Mouse (Mus musculus) heart, embryonic 10.5 days (tissue): ENCODE results near the gene Scaper. TPM values are rescaled to one million over a fixed set of nuclear protein-coding genes. Genes with fewer than 3 reads are reported as not detected.

Source experiments
- DNase-seq: peaks from one replicate; pipeline ENCODE4 v3.0.0-alpha.2; 2017; ENCODE audit warnings: low spot score
- H3K27ac ChIP-seq: fragments of 300-500 bp; sonication (generic); 2 replicates; pipeline ENCODE4 v1.5.1; 2016; ENCODE audit warnings: mild to moderate bottlenecking
- H3K27me3 ChIP-seq: fragments of 300-500 bp; sonication (generic); 2 replicates; pipeline ENCODE4 v1.6.1; 2016; ENCODE audit warnings: mild to moderate bottlenecking; ENCODE audit not compliant: poor library complexity, insufficient read depth, severe bottlenecking
- H3K36me3 ChIP-seq: fragments of 300-500 bp; sonication (generic); 2 replicates; pipeline ENCODE4 v1.6.1; 2016; ENCODE audit warnings: mild to moderate bottlenecking, moderate library complexity
- H3K4me1 ChIP-seq: fragments of 300-500 bp; sonication (generic); 2 replicates; pipeline ENCODE4 v1.6.1; 2016; ENCODE audit warnings: mild to moderate bottlenecking
- H3K4me3 ChIP-seq: fragments of 300-500 bp; sonication (generic); 2 replicates; pipeline ENCODE4 v1.5.1; 2016; ENCODE audit warnings: mild to moderate bottlenecking, moderate library complexity
- H3K9me3 ChIP-seq: fragments of 300-500 bp; sonication (generic); 2 replicates; pipeline ENCODE4 v1.6.1; 2016; ENCODE audit warnings: mild to moderate bottlenecking, moderate library complexity
- WGBS: fragments of 180-500 bp; shearing (Covaris S2); methylation state at CpG from one replicate; pipeline ENCODE4 v1.1.7; 2016; 5-methylcytosine and 5-hydroxymethylcytosine counted together
- polyA plus RNA-seq: library from polyadenylated mRNA; unstranded; fragments of >200 nt; fragmentation: Nextera tagmentation; extraction: Ambion mirVana; gene quantifications from 2 replicates; pipeline ENCODE4 v1.2.1, GENCODE M21; 2016

Gene Scaper
- 6.3 and 7.0 TPM in 2 replicates for polyA plus RNA-seq

DNA sequence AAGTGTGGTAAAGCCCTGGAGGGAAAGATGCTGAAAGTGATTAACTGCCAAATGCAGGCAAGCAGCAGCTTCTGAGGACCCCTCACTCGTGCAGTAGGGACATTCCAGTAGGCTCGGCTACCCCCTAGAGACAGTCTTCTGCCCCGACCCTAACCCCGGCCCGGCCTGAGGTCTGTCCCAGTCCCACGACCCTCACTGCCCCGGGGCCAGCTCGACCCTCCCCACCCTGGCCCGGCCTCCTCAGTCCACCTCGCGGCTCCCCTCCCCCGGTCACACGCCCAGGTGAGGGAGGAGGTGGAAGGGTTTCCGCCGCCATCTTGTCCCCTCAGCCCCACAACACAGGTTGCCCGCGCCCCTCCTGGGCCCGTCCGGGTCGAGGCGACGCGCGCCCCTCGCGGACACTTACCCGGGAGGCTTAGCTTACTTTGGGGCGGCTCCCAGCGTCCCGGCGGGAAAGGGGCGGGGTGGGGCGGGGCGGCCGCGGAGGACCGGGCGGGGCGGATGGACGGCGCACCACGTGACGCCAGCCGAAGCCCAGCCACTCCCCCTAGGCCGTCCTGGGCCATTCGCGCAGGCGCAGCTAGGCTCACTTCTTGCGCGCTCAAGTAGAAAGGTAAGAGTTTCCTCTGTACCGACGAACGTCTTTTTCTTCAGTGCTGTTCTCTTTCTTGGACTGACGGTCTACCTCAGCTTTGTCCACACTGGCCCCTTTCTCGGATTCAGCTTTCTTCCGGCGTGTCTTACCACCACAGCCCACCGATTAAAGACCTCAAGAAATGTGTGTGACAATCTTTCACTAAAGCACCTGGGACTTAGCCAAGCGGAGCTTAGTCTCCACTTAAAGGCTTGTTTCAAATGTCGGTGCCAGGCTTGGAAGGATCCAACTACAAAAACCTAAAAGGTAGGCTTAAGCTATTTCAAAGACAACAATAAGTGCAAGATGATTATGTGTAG, at the start of gene Scaper:
Scaper (minus strand) TSS at position 456 of the 954 bp plus-strand sequence.
- under 1% methylated on average over 59 of the region's 60 CpGs for WGBS
- H3K36me3 ChIP-seq = no peaks in the 10 kb centered on the region

DNA sequence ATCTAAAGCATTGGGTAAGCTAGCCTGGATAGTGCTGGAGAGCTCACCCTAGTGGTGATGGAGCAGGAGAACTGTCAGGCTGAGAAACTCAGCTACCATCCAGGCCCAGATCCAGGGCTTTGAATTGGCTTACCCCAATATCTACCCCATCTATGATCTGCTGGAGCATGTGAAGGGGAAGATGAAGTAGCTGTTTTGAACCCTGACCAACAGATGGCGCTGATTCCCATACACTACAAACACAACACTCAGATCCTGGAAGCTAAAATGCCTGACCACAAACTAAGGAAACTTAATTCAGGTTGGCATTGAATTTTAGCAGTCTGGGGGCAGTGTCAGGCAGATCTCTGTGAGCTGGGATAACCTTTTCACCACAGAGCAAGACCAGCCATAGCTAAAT, 8.9 kb upstream of the Scaper start:
- no peak overlapping the region for H3K4me3 ChIP-seq
- no peak for DNase-seq
- no peaks in the 10 kb centered on the region for H3K27me3 ChIP-seq
- no peaks in the 10 kb centered on the region for H3K4me1 ChIP-seq
- no peaks in the 10 kb centered on the region for H3K9me3 ChIP-seq
- no peak overlapping the region for H3K27ac ChIP-seq
- 18% methylated on average over 1 of the region's 1 CpGs for WGBS
- peaks cover 7% of the 10 kb centered on the region; the same call in 1 of the 2 replicates for H3K36me3 ChIP-seq

More for the DNA sequence above, at the start of gene Scaper:
- H3K4me3 ChIP-seq = peak within 1 kb of the TSS; percentile 87
- peak; percentile 97 for DNase-seq
- peaks cover 9% of the 10 kb centered on the region for H3K4me1 ChIP-seq
- peak within 1 kb of the TSS; percentile 97 for H3K27ac ChIP-seq
- no peaks in the 10 kb centered on the region for H3K27me3 ChIP-seq
- no peaks in the 10 kb centered on the region for H3K9me3 ChIP-seq

DNA sequence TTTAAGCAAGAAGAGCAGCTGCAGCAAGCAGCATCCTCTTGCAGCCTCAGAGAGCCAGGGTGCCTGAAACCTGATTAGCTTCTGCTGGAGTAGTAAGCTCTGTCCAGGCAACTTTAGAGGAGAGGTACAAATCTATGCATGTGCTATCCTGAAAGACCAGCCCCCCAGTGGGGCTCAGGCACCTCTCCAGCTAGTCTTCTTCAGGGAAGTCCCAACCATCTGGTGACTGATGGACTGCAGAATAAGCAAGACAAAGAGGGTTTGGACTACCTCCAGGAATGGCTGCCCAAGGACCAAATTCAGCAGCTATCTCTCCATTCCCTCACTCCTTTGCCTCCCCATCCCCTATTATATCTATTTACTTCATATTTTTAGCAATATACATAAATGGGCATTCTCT, 3.4 kb upstream of the Scaper start:
- Histone ChIP-seq H3K4me1 (peaks cover 9% of the 10 kb centered on the region), H3K27ac (no peak overlapping the region), H3K4me3 (no peak overlapping the region), H3K27me3 (no peaks in the 10 kb centered on the region), H3K36me3 (peaks cover 3% of the 10 kb centered on the region; the same call in 1 of the 2 replicates), H3K9me3 (no peaks in the 10 kb centered on the region)
- no peak for DNase-seq

DNA sequence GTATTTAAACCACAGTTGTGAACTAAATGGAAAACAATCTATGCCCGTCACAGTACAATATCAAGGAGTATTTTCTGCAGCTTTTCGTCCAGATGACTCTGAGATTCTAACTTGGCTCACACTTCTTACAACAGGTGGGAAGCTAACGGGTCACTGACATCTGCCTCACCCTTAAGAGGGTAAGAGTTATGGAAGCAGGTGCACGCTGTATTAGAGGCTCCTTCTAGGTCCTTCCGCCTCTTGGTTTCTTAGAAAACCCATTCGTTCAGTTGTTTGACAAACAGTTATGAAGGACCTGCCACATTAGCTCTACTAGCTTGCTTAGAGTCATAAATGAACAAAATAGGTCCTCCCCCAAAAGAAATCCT, 683 bp upstream of the Scaper start:
- peak overlapping the region; percentile 97 for H3K27ac ChIP-seq

DNA sequence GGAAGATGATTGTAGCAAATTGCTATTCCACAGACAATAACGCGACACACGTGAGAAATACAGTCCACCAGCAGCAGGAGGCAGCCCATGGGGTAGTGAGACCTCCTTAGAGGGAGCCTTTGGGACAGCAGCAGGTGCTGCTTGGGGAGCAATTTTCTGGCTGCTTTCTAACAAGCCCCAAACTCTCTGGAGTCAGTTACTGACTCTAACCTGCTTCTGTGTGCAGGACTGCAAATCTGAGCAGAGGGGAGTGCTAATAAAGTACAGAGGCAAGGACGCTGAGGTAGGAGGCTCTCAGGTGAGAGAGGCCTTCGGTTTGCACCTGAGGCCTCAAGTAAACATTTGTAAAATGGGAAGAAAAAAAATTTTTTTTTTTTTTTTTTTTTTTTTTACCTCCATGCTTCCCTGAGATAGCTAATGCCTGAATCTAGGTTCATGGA, 675 bp downstream of the Scaper start:
- 50% methylated on average over 5 of the region's 5 CpGs for WGBS
- no peaks in the 10 kb centered on the region for H3K27me3 ChIP-seq
- DNase-seq = no peak
- H3K27ac ChIP-seq = peak overlapping the region; percentile 97
- H3K4me3 ChIP-seq = peak overlapping the region; percentile 87
- peaks cover 9% of the 10 kb centered on the region for H3K4me1 ChIP-seq
- no peaks in the 10 kb centered on the region for H3K9me3 ChIP-seq
- H3K36me3 ChIP-seq = no peaks in the 10 kb centered on the region

More for the DNA sequence above, 683 bp upstream of the Scaper start:
- DNase-seq = no peak
- no peaks in the 10 kb centered on the region for H3K9me3 ChIP-seq
- no peaks in the 10 kb centered on the region for H3K36me3 ChIP-seq
- 61% methylated on average over 6 of the region's 6 CpGs for WGBS
- H3K4me3 ChIP-seq = peak overlapping the region; percentile 87
- H3K27me3 ChIP-seq = no peaks in the 10 kb centered on the region
- H3K4me1 ChIP-seq = peaks cover 9% of the 10 kb centered on the region

DNA sequence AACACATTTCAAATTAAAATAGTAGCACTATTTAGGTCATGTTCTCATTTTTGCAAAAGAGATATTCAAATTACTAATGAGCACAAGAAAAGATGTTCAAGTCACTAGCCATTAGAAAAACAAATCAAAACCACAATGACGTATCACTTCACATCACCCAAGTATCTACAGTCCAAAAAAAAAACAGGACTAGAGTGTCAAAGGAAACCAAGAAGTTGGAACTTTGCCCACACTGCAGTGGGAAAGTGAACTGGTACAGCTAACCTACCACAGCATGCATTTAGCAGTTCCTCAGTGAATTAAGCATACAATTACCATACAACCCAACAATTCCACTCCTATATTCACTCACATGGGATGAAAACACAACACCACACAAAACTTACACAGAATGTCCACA, 5.4 kb downstream of the Scaper start:
- WGBS = 76% methylated on average over 1 of the region's 1 CpGs
- Histone ChIP-seq H3K4me3 (no peak overlapping the region), H3K36me3 (no peaks in the 10 kb centered on the region), H3K27ac (no peak overlapping the region), H3K9me3 (no peaks in the 10 kb centered on the region), H3K4me1 (peaks cover 5% of the 10 kb centered on the region; the same call in 1 of the 2 replicates), H3K27me3 (no peaks in the 10 kb centered on the region)
- no peak for DNase-seq

DNA sequence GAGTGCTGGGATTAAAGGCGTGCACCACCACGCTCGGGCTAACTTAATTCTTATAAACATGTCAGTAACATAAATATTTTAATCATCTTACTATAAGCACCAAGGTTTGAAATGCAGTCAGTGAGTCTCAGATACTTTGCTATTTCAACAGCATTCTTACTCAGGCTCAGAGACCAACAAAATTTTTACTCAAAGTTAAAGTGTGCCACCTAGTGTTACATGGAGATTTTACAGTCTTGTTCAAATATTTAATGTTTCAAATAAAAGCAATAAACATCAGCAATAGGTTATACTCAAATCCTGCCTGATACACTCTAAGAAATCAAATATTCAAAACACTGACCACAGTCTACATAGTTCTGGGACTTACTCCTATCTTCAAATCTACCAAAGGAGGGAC, 19.3 kb downstream of the Scaper start:
- Histone ChIP-seq H3K4me1 (no peaks in the 10 kb centered on the region), H3K9me3 (no peaks in the 10 kb centered on the region), H3K27me3 (no peaks in the 10 kb centered on the region), H3K4me3 (no peak overlapping the region), H3K27ac (no peak overlapping the region), H3K36me3 (no peaks in the 10 kb centered on the region)
- no peak for DNase-seq
- 61% methylated on average over 3 of the region's 3 CpGs for WGBS

DNA sequence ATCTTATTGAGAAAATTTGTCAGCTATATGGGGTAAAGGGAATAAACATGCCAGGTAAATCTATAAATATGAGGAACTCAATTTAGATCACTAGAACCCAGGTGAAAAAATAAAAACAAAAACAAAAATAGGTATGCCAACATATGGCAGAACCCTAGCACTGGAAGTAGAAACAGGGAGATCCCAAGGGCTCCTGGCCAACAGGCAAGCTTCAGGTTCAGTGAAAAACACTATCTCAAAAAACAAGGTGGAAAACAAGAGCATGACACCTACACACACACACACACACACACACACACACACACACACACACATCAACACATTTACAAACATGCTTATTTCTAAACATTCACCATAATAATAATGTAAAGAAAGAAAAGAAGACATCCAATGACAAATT, 21.2 kb downstream of the Scaper start:
- no peak for DNase-seq
- Histone ChIP-seq H3K36me3 (no peaks in the 10 kb centered on the region), H3K4me1 (no peaks in the 10 kb centered on the region), H3K27me3 (no peaks in the 10 kb centered on the region), H3K9me3 (no peaks in the 10 kb centered on the region), H3K27ac (no peak overlapping the region), H3K4me3 (no peak overlapping the region)

DNA sequence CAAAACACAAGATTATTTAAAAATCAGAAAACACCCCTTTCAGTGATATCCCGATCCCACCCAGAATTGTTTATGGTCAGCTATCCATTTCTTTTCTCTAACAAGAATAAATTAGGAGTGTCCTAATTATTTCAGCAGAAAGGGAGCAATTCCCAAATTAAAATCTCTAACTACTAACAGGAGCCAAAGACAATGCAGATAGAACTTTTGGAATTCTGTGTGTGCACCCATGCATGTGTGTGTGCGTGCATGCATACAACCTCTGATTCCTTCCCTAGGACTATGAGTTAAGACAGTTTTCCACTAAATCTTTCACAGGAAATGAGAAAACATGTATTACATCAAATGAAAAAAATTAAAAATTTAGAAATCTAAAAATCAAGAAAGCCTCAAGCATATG, 26.4 kb downstream of the Scaper start:
- Histone ChIP-seq H3K36me3 (peaks cover 9% of the 10 kb centered on the region), H3K4me3 (no peak overlapping the region), H3K27ac (no peak overlapping the region), H3K27me3 (no peaks in the 10 kb centered on the region), H3K9me3 (no peaks in the 10 kb centered on the region), H3K4me1 (no peaks in the 10 kb centered on the region)
- WGBS = 84% methylated on average over 2 of the region's 2 CpGs
- no peak for DNase-seq

DNA sequence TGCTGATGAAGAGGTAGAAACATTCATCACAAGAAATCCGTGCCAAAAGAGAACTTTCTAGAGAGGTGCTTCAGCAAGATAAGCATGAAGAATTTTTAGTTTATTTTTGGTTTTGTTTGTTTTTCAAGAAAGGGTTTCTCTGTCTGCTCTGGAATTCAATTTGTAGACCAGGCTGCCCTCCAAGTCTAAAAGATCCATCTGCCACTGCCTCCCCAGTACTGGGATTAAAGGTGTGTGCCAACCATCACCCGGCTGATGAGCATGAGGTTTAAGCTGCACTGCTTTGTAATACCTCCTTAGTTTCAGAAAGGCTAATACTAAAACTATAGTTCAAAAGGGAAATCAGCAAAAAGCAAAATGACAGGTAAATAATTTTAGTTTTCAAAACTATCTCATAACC, 35.0 kb downstream of the Scaper start:
- Histone ChIP-seq H3K36me3 (no peaks in the 10 kb centered on the region), H3K9me3 (no peaks in the 10 kb centered on the region), H3K27ac (no peak overlapping the region), H3K4me3 (no peak overlapping the region), H3K4me1 (no peaks in the 10 kb centered on the region), H3K27me3 (no peaks in the 10 kb centered on the region)
- DNase-seq = no peak
- WGBS = 76% methylated on average over 2 of the region's 2 CpGs

DNA sequence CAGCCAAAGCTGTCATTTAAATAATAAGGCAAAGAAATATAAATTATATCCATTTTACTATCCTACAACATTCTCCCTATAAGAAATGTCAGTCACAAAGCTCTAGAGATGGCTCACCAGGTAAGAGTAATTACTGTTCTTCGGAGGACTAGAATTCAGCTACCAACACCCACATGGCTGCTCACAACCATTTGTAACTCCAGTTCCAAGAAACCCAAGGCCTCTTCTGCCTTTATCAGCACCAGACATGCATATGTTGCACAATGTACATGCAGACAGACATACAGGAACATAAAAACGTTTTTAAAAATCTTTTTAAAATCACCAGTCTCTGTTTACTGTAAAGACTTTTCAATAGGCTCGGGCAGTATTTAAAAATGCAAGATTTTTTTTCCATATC, 36.3 kb downstream of the Scaper start:
- Histone ChIP-seq H3K36me3 (no peaks in the 10 kb centered on the region), H3K27ac (no peak overlapping the region), H3K4me3 (no peak overlapping the region), H3K4me1 (no peaks in the 10 kb centered on the region), H3K27me3 (no peaks in the 10 kb centered on the region), H3K9me3 (no peaks in the 10 kb centered on the region)
- no peak for DNase-seq
- WGBS = 67% methylated on average over 3 of the region's 3 CpGs

DNA sequence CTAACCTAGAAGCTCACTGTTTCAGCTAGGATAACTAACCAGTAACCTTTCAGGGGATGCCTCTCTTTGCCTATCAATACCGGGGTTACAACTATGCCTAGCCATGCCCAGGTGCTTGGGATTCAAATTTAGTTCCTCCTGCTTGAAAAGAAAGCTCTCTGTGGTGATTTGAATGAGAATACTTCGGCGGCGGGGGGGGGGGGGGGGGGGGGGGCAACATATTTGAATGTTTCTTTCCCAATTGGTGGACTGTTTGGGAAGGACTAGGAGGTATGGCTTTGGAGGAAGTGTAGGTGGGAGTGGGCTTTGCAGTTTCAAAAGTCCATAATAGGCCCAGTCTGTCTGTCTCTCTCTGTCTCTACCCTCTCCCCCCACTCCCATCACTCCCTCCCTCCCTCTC, 37.4 kb downstream of the Scaper start:
- no peak overlapping the region for H3K27ac ChIP-seq
- no peaks in the 10 kb centered on the region for H3K27me3 ChIP-seq
- no peaks in the 10 kb centered on the region for H3K9me3 ChIP-seq
- no peak overlapping the region for H3K4me3 ChIP-seq
- H3K36me3 ChIP-seq = no peaks in the 10 kb centered on the region
- H3K4me1 ChIP-seq = no peaks in the 10 kb centered on the region
- 48% methylated on average over 4 of the region's 4 CpGs for WGBS
- DNase-seq = no peak

DNA sequence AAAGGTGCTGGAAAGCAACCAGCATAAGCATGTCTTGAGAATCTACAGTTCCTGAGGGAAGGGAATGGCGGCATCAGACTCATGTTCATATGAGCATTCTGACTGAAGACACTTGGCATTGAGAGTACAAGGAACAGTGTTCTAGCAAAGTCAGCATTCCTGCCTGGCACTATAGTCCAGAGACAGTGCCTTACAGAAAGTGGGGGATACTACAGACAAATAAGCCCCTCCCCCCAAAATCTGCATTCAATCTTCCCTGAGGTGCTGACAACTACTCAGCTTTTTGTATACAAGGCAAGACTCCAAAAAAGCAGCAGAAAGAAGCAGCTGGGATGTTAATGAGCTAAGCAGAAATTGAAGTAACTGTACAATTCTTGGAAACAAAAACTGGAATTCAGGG, 59.9 kb downstream of the Scaper start:
- H3K36me3 ChIP-seq = no peaks in the 10 kb centered on the region
- H3K4me1 ChIP-seq = no peaks in the 10 kb centered on the region
- H3K4me3 ChIP-seq = no peak overlapping the region
- no peak for DNase-seq
- H3K27ac ChIP-seq = no peak overlapping the region
- WGBS = 92% methylated on average over 1 of the region's 1 CpGs
- no peaks in the 10 kb centered on the region for H3K9me3 ChIP-seq
- H3K27me3 ChIP-seq = no peaks in the 10 kb centered on the region
